Mouse (Mus musculus) liver, embryonic 14.5 days (tissue): ENCODE data around the gene Fam120a.

Experiments used
- CTCF ChIP-seq: IDR thresholded peaks from 2 replicates; pipeline ENCODE4 v1.5.1; 2016; ENCODE audit warnings: antibody characterized with exemption, low read depth, control low read depth
- EP300 ChIP-seq: IDR thresholded peaks from 2 replicates; pipeline ENCODE4 v1.6.1; 2016; ENCODE audit warnings: antibody characterized with exemption, low read depth

- TF ChIP-seq EP300 (no peak), CTCF (no peak)
Measured at GRCm38 (mm10) chr13:48843530-48843929, 124.3 kb downstream of the Fam120a start.
